Mouse (Mus musculus): ENCODE measurements at regions not wholly inside any gene's neighbourhood (a gene's known extent, or its start where the extent isn't known, plus 50 kb on each side); places are given as distances from the start of the nearest gene placed in this dataset.
A peak's percentile ranks its signal among the peaks of the same experiment; 100 is the strongest.

- H3K4me3 ChIP-seq (ENCODE audit: low read depth, low read length): no peak overlapping the region
These were observed 229.8 kb upstream of the Far2 start for GRCm38 (mm10) chr6:147817262-147817661.

GRCm38 (mm10) chr6:147822215-147822614 lies 224.8 kb upstream of the Far2 start:
- Histone ChIP-seq H3K9me3 (ENCODE audit: control insufficient read depth, low read length) (no peaks in the 10 kb centered on the region), H3K4me1 (replicated peaks; ENCODE audit: control insufficient read depth, insufficient read depth, low read length) (0 out of 2 replicates have a peak, but pooled peaks cover 4% of the 10 kb centered on the region), H3K4me2 (ENCODE audit: low read length) (no peak overlapping the region), H3K4me3 (ENCODE audit: low read depth, low read length) (no peak overlapping the region), H3K36me3 (ENCODE audit: control insufficient read depth, insufficient read depth, low read length) (no peaks in the 10 kb centered on the region), H3K27ac (ENCODE audit: low read depth) (0 out of 2 replicates have a peak overlapping the region, but pooled peaks have one; percentile 27), H3K9ac (ENCODE audit: low read length) (no peak overlapping the region), H3K27me3 (replicated peaks; ENCODE audit: control insufficient read depth, insufficient read depth, low read length) (no peaks in the 10 kb centered on the region)
- 10% methylated on average over 4 of the region's 4 CpGs for WGBS
- ATAC-seq (replicated peaks; ENCODE audit: low FRiP score, low TSS enrichment, low read depth) (no peak), DNase-seq (ENCODE audit: low spot score) (no peak)

More at GRCm38 (mm10) chr6:147817262-147817661, 229.8 kb upstream of the Far2 start:
- H3K4me1 ChIP-seq (replicated peaks; ENCODE audit: control insufficient read depth, insufficient read depth, low read length): 0 out of 2 replicates have a peak, but pooled peaks cover 2% of the 10 kb centered on the region
- ATAC-seq (replicated peaks; ENCODE audit: low FRiP score, low TSS enrichment, low read depth) (no peak), DNase-seq (ENCODE audit: low spot score) (no peak)
- no peak overlapping the region for H3K27ac ChIP-seq (ENCODE audit: low read depth)
- no peak overlapping the region for H3K9ac ChIP-seq (ENCODE audit: low read length)
- H3K4me2 ChIP-seq (ENCODE audit: low read length): no peak overlapping the region
- H3K36me3 ChIP-seq (ENCODE audit: control insufficient read depth, insufficient read depth, low read length): no peaks in the 10 kb centered on the region
- no peaks in the 10 kb centered on the region for H3K9me3 ChIP-seq (ENCODE audit: control insufficient read depth, low read length)
- H3K27me3 ChIP-seq (replicated peaks; ENCODE audit: control insufficient read depth, insufficient read depth, low read length): no peaks in the 10 kb centered on the region

- H3K4me1 ChIP-seq (replicated peaks; ENCODE audit: control insufficient read depth, insufficient read depth, low read length): no peaks in the 10 kb centered on the region
- H3K27me3 ChIP-seq (replicated peaks; ENCODE audit: control insufficient read depth, insufficient read depth, low read length): no peaks in the 10 kb centered on the region
- no peaks in the 10 kb centered on the region for H3K36me3 ChIP-seq (ENCODE audit: control insufficient read depth, insufficient read depth, low read length)
- no peaks in the 10 kb centered on the region for H3K9me3 ChIP-seq (ENCODE audit: control insufficient read depth, low read length)
- no peak overlapping the region for H3K4me2 ChIP-seq (ENCODE audit: low read length)
- no peak overlapping the region for H3K4me3 ChIP-seq (ENCODE audit: low read depth, low read length)
- H3K9ac ChIP-seq (ENCODE audit: low read length): no peak overlapping the region
- 75% methylated on average over 3 of the region's 3 CpGs for WGBS
- H3K27ac ChIP-seq (ENCODE audit: low read depth): no peak overlapping the region
- no peak for DNase-seq (ENCODE audit: low spot score)
- ATAC-seq (replicated peaks; ENCODE audit: low FRiP score, low TSS enrichment, low read depth): no peak
These were observed 214.5 kb upstream of the Far2 start for GRCm38 (mm10) chr6:147832521-147832920.

- Histone ChIP-seq H3K9ac (ENCODE audit: low read length) (no peak overlapping the region), H3K9me3 (ENCODE audit: control insufficient read depth, low read length) (no peaks in the 10 kb centered on the region), H3K4me2 (ENCODE audit: low read length) (no peak overlapping the region), H3K27ac (ENCODE audit: low read depth) (no peak overlapping the region), H3K4me1 (replicated peaks; ENCODE audit: control insufficient read depth, insufficient read depth, low read length) (no peaks in the 10 kb centered on the region), H3K4me3 (ENCODE audit: low read depth, low read length) (no peak overlapping the region), H3K36me3 (ENCODE audit: control insufficient read depth, insufficient read depth, low read length) (no peaks in the 10 kb centered on the region), H3K27me3 (replicated peaks; ENCODE audit: control insufficient read depth, insufficient read depth, low read length) (no peaks in the 10 kb centered on the region)
- WGBS: 74% methylated on average over 3 of the region's 3 CpGs
- DNase-seq (ENCODE audit: low spot score) (no peak), ATAC-seq (replicated peaks; ENCODE audit: low FRiP score, low TSS enrichment, low read depth) (no peak)
These were observed 213.6 kb upstream of the Far2 start for GRCm38 (mm10) chr6:147833501-147833900.

GRCm38 (mm10) chr6:147838846-147839245 lies 208.2 kb upstream of the Far2 start:
- H3K4me3 ChIP-seq (ENCODE audit: low read depth, low read length): no peak overlapping the region
- DNase-seq (ENCODE audit: low spot score) (no peak), ATAC-seq (replicated peaks; ENCODE audit: low FRiP score, low TSS enrichment, low read depth) (no peak)
- no peaks in the 10 kb centered on the region for H3K9me3 ChIP-seq (ENCODE audit: control insufficient read depth, low read length)
- no peak overlapping the region for H3K9ac ChIP-seq (ENCODE audit: low read length)
- 78% methylated on average over 5 of the region's 5 CpGs for WGBS
- H3K36me3 ChIP-seq (ENCODE audit: control insufficient read depth, insufficient read depth, low read length): no peaks in the 10 kb centered on the region
- H3K27me3 ChIP-seq (replicated peaks; ENCODE audit: control insufficient read depth, insufficient read depth, low read length): no peaks in the 10 kb centered on the region
- no peak overlapping the region for H3K27ac ChIP-seq (ENCODE audit: low read depth)
- H3K4me2 ChIP-seq (ENCODE audit: low read length): no peak overlapping the region
- no peaks in the 10 kb centered on the region for H3K4me1 ChIP-seq (replicated peaks; ENCODE audit: control insufficient read depth, insufficient read depth, low read length)

- Histone ChIP-seq H3K36me3 (ENCODE audit: control insufficient read depth, insufficient read depth, low read length) (no peaks in the 10 kb centered on the region), H3K27me3 (replicated peaks; ENCODE audit: control insufficient read depth, insufficient read depth, low read length) (no peaks in the 10 kb centered on the region), H3K9ac (ENCODE audit: low read length) (no peak overlapping the region), H3K4me2 (ENCODE audit: low read length) (no peak overlapping the region), H3K4me3 (ENCODE audit: low read depth, low read length) (no peak overlapping the region), H3K9me3 (ENCODE audit: control insufficient read depth, low read length) (no peaks in the 10 kb centered on the region), H3K4me1 (replicated peaks; ENCODE audit: control insufficient read depth, insufficient read depth, low read length) (no peaks in the 10 kb centered on the region), H3K27ac (ENCODE audit: low read depth) (no peak overlapping the region)
- ATAC-seq (replicated peaks; ENCODE audit: low FRiP score, low TSS enrichment, low read depth): no peak
- 84% methylated on average over 2 of the region's 2 CpGs for WGBS
- no peak for DNase-seq (ENCODE audit: low spot score)
These were observed 197.1 kb upstream of the Far2 start for GRCm38 (mm10) chr6:147849988-147850387.

- no peak overlapping the region for H3K4me3 ChIP-seq (ENCODE audit: low read depth, low read length)
- no peaks in the 10 kb centered on the region for H3K4me1 ChIP-seq (replicated peaks; ENCODE audit: control insufficient read depth, insufficient read depth, low read length)
- no peak overlapping the region for H3K27ac ChIP-seq (ENCODE audit: low read depth)
- no peak overlapping the region for H3K4me2 ChIP-seq (ENCODE audit: low read length)
- H3K27me3 ChIP-seq (replicated peaks; ENCODE audit: control insufficient read depth, insufficient read depth, low read length): no peaks in the 10 kb centered on the region
- DNase-seq (ENCODE audit: low spot score): no peak
- H3K9me3 ChIP-seq (ENCODE audit: control insufficient read depth, low read length): no peaks in the 10 kb centered on the region
- H3K9ac ChIP-seq (ENCODE audit: low read length): no peak overlapping the region
- ATAC-seq (replicated peaks; ENCODE audit: low FRiP score, low TSS enrichment, low read depth): no peak
- no peaks in the 10 kb centered on the region for H3K36me3 ChIP-seq (ENCODE audit: control insufficient read depth, insufficient read depth, low read length)
- 75% methylated on average over 2 of the region's 2 CpGs for WGBS
These were observed 185.9 kb upstream of the Far2 start for GRCm38 (mm10) chr6:147861116-147861515.

- no peak for ATAC-seq (replicated peaks; ENCODE audit: low FRiP score, low TSS enrichment, low read depth)
These were observed 176.0 kb upstream of the Far2 start for GRCm38 (mm10) chr6:147871033-147871432.

GRCm38 (mm10) chr6:147873173-147873572 lies 173.9 kb upstream of the Far2 start:
- H3K4me2 ChIP-seq (ENCODE audit: low read length): no peak overlapping the region
- H3K4me3 ChIP-seq (ENCODE audit: low read depth, low read length): no peak overlapping the region
- no peak overlapping the region for H3K27ac ChIP-seq (ENCODE audit: low read depth)
- no peaks in the 10 kb centered on the region for H3K36me3 ChIP-seq (ENCODE audit: control insufficient read depth, insufficient read depth, low read length)
- H3K27me3 ChIP-seq (replicated peaks; ENCODE audit: control insufficient read depth, insufficient read depth, low read length): no peaks in the 10 kb centered on the region
- DNase-seq (ENCODE audit: low spot score) (no peak), ATAC-seq (replicated peaks; ENCODE audit: low FRiP score, low TSS enrichment, low read depth) (no peak)
- no peak overlapping the region for H3K9ac ChIP-seq (ENCODE audit: low read length)
- H3K9me3 ChIP-seq (ENCODE audit: control insufficient read depth, low read length): no peaks in the 10 kb centered on the region
- no peaks in the 10 kb centered on the region for H3K4me1 ChIP-seq (replicated peaks; ENCODE audit: control insufficient read depth, insufficient read depth, low read length)
- WGBS: 53% methylated on average over 3 of the region's 3 CpGs

More at GRCm38 (mm10) chr6:147871033-147871432, 176.0 kb upstream of the Far2 start:
- H3K4me3 ChIP-seq (ENCODE audit: low read depth, low read length): no peak overlapping the region
- no peak overlapping the region for H3K27ac ChIP-seq (ENCODE audit: low read depth)
- H3K36me3 ChIP-seq (ENCODE audit: control insufficient read depth, insufficient read depth, low read length): no peaks in the 10 kb centered on the region
- no peak for DNase-seq (ENCODE audit: low spot score)
- WGBS: 68% methylated on average over 3 of the region's 3 CpGs
- no peaks in the 10 kb centered on the region for H3K9me3 ChIP-seq (ENCODE audit: control insufficient read depth, low read length)
- no peaks in the 10 kb centered on the region for H3K27me3 ChIP-seq (replicated peaks; ENCODE audit: control insufficient read depth, insufficient read depth, low read length)
- H3K4me1 ChIP-seq (replicated peaks; ENCODE audit: control insufficient read depth, insufficient read depth, low read length): no peaks in the 10 kb centered on the region
- no peak overlapping the region for H3K4me2 ChIP-seq (ENCODE audit: low read length)
- H3K9ac ChIP-seq (ENCODE audit: low read length): no peak overlapping the region
